Mouse (Mus musculus) spleen, adult 2 months (tissue): ENCODE results near the gene Ppp2r5e. TPM values are rescaled to one million over a fixed set of nuclear protein-coding genes. Genes with fewer than 3 reads are reported as not detected.
"Not testable (repeated sequence)": the region's sequence is repeated elsewhere in the genome, so short reads cannot be mapped to it uniquely, and the experiment has no call there.

Experiments
- DNase-seq, 2 experiments: peaks; one replicate each; pipeline versions ENCODE4 v3.0.0 to v3.0.0-alpha.2; 2012 to 2021; ENCODE audit warnings: low spot score in 2 of 2, low read depth in 1 of 2
- H3K27ac ChIP-seq: fragments of 200-500 bp; 2 replicates; pipeline ENCODE4 v1.5.1; 2012; ENCODE audit warnings: low read length, inconsistent platforms; ENCODE audit not compliant: insufficient read depth
- H3K27me3 ChIP-seq: fragments of 200-500 bp; 2 replicates; pipeline ENCODE4 v1.6.1; 2012; ENCODE audit warnings: mild to moderate bottlenecking, moderate library complexity, low read length, inconsistent platforms; ENCODE audit not compliant: control insufficient read depth, insufficient read depth
- H3K36me3 ChIP-seq: fragments of 200-500 bp; 2 replicates; pipeline ENCODE4 v1.6.1; 2012; ENCODE audit warnings: mild to moderate bottlenecking, low read length, inconsistent platforms; ENCODE audit not compliant: control insufficient read depth, insufficient read depth
- H3K4me1 ChIP-seq: fragments of 200-500 bp; 2 replicates; pipeline ENCODE4 v1.6.1; 2011; ENCODE audit warnings: inconsistent platforms; ENCODE audit not compliant: control insufficient read depth, insufficient read depth, insufficient read length
- H3K4me3 ChIP-seq: fragments of 200-500 bp; 2 replicates; pipeline ENCODE4 v1.5.1; 2011; ENCODE audit warnings: mild to moderate bottlenecking, inconsistent platforms; ENCODE audit not compliant: insufficient read depth, insufficient read length; ENCODE audit errors: extremely low read depth
- CTCF ChIP-seq: fragments of 200-500 bp; IDR thresholded peaks from 2 replicates; pipeline ENCODE4 v1.5.1; 2011; ENCODE audit warnings: mild to moderate bottlenecking, inconsistent platforms; ENCODE audit not compliant: insufficient read depth, insufficient read length, insufficient replicate concordance; ENCODE audit errors: extremely low read depth
- POLR2A ChIP-seq: fragments of 200-500 bp; IDR thresholded peaks from 2 replicates; pipeline ENCODE4 v1.6.1; 2011; ENCODE audit warnings: low read depth, low read length, inconsistent platforms
- whole genome bisulfite sequencing: fragments of 180-500 bp; shearing (Covaris S2); methylation state at CpG from one replicate; pipeline ENCODE4 v1.1.7; 2018; 5-methylcytosine and 5-hydroxymethylcytosine counted together
- polyA plus RNA-seq: library from polyadenylated mRNA; depleted of rRNA; stranded (reverse); fragments of >200 nt; gene quantifications from 2 replicates; pipeline ENCODE4 v1.2.3, GENCODE M21; 2012

Ppp2r5e gene
- polyA plus RNA-seq, 1 experiment = 10.5 TPM

DNA sequence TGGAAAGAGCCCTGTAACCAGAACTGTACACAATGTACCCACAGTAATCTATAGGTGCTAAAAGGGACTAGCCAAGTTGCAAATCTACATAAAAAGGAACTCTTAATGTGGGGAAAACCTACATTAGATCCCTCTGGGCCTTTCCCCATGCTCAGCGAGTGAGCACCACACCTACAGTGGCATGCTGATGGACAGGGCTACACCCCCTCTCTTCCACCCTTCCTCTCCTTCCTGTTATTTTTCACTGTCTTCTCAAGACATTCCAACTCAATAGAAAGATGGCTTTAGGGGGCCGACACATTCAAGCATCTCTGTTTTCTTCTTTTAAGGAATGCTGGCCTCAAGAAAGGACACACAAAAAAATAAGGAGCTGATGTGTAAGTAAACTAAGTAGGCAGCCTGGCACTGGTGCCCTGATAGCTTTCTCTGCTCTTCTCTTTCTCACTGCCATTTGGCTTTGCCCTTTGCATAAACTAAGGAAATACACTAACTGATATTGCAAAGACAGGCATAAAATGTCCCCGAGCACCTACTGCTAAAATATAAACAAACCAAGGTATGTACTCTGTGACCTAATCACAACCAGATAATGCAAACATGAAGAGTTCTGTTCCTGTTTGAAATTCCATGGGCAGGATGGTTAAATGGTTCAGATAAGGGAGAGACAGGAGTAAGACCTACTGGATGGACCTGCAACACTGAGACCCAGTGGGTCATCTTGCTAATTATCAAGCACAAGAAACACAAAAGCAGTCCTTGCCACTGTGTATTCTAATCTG, 103.3 kb downstream of the Ppp2r5e start:
- no peak overlapping the region for H3K4me3 ChIP-seq
- no peak overlapping the region for H3K27ac ChIP-seq
- no peak for DNase-seq
- TF ChIP-seq POLR2A (no peak), CTCF (no peak)
- WGBS = 92% methylated on average over 3 of the region's 3 CpGs
- no peaks in the 10 kb centered on the region for H3K4me1 ChIP-seq
- no peaks in the 10 kb centered on the region for H3K27me3 ChIP-seq
- H3K36me3 ChIP-seq = no peaks in the 10 kb centered on the region

DNA sequence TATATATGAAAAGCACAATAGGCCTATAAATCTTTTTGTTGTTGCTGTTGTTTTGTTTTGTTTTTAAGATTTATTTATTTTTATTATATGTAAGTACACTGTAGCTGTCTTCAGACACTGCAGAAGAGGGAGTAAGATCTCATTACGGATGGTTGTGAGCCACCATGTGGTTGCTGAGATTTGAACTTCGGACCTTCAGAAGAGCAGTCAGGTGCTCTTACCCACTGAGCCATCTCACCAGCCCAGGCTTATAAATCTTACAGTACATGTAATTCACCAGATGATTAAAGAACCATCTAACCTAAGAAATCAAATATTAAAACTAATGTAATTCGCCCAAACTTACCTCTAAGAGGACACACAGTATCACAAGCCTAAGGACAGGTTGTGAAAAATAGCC, 103.9 kb downstream of the Ppp2r5e start:
- H3K4me1 ChIP-seq, H3K27ac ChIP-seq, H3K4me3 ChIP-seq, H3K27me3 ChIP-seq, H3K36me3 ChIP-seq, DNase-seq: not testable (repeated sequence)
- 94% methylated on average over 3 of the region's 3 CpGs for WGBS

DNA sequence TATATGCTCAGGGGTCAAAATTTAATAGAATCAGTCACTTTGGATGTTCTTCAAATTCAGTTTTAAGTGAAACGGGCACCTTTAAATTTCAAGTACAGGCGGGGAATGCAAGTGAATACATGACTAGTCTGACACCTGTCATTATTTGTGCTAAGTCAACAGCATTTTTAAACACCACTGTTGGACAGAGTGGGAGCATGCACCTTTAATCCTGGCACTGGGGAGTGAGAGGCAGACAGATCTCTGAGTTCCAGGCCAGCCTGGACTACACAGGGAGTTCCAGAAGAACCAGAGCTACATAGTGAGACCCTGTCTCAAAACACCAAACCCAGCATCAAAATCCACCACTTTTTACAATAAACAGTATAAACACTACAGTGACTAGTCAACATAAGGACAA, 108.5 kb downstream of the Ppp2r5e start:
- no peak for DNase-seq

DNA sequence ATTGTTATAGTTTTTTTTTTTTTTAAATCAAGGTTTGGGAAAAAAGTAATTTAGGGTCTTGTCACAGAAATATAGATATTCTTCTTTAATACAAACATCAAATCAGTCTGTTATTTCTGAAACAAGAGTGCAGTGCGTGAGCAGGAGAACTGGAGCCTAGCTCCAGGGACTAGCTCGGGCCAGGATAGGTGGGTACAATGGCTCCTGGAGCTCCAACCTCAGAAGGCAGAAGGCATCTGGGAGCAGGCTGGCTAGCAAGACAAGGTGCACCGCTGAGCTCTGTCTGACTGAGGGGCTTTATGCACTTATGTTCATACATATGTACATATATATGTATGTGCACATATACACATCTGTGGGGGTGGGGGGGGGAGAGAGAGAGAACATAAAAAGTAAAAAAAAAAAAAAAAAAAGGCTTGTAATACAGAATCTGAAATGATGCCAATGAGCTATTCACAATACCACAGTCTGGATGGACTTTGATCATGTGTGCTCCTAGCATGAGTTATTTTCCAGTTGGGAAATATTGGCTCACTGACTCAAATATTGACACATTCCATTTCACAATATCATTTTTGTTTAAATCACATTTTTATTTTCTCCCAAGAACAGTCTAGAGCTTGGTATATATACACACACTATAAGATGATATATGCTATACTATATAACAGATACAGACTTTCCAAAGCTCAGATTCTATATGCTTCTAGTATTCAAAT, 109.3 kb downstream of the Ppp2r5e start:
- H3K36me3 ChIP-seq = no peaks in the 10 kb centered on the region
- no peak for DNase-seq
- H3K27ac ChIP-seq = no peak overlapping the region
- no peak for TF ChIP-seq POLR2A
- TF ChIP-seq CTCF = no peak
- 98% methylated on average over 3 of the region's 3 CpGs for WGBS
- no peaks in the 10 kb centered on the region for H3K27me3 ChIP-seq
- no peak overlapping the region for H3K4me3 ChIP-seq
- H3K4me1 ChIP-seq = no peaks in the 10 kb centered on the region

More for the DNA sequence above, 108.5 kb downstream of the Ppp2r5e start:
- Histone ChIP-seq H3K27ac (no peak overlapping the region), H3K27me3 (no peaks in the 10 kb centered on the region), H3K4me3 (no peak overlapping the region), H3K36me3 (no peaks in the 10 kb centered on the region), H3K4me1 (no peaks in the 10 kb centered on the region)
- WGBS = 97% methylated on average over 2 of the region's 2 CpGs
- TF ChIP-seq CTCF (no peak), POLR2A (no peak)

DNA sequence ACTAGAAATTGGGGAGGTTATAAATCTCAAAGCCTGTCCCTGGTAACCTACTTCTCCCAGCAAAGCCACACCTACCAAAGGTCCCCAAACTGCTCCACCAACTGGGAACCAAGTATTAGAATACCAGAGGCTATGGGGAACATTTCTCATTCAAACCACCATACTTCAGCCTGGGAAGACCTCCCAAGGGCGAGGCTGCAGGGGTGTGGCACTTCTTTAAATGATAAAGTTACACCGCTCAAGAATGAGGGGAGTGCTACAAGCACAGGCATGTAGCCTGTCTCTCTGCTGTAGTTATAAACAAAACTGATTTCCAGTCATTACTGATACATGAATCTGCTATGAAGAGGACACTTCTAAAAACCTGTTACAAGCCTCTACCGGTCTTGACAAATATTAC, 113.3 kb downstream of the Ppp2r5e start:
- no peaks in the 10 kb centered on the region for H3K27me3 ChIP-seq
- WGBS = 93% methylated on average over 3 of the region's 3 CpGs

DNA sequence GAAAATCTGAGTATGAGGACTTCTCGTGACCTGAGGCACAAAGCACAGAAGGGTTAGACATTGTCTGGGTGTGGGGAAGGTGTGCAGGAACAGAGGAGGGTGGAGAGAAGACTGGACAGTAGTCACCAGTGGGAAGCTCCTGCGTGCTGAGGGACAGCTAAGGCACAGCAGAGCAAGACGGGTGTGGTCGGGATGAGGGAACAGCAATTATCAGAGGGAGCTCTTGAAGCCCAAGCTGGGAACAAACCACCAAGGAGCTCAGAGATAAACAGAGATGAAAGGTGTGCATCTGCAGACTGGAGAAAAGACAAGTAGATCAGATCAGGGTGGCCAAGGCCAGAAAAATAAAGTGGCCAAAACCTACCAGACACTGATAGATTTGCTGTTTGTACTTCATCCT, 114.0 kb downstream of the Ppp2r5e start:
- 89% methylated on average over 4 of the region's 4 CpGs for whole genome bisulfite sequencing
- H3K27ac ChIP-seq = no peak overlapping the region

More for the DNA sequence above, 113.3 kb downstream of the Ppp2r5e start:
- TF ChIP-seq CTCF = no peak
- no peak for TF ChIP-seq POLR2A
- Histone ChIP-seq H3K4me3 (no peak overlapping the region), H3K4me1 (no peaks in the 10 kb centered on the region), H3K27ac (no peak overlapping the region), H3K36me3 (no peaks in the 10 kb centered on the region)
- DNase-seq = no peak

DNA sequence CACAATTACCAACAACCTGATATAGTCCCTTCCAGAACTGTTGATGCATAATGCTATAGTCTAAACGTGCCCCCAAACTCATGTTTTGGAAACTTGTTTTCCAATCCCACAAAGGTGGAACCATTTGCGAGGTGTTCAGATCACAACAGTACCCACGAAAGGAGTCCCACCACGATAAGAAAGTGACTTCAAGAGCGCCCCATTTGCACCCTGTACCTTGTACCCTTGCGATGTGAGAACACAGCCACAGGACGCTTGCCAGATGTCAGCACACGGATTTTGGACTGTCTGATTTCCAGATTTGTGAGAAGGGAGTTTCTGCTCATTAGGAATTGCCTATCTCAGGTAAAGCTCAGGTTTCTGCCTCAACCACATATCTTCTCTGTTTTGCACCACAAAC, 116.0 kb downstream of the Ppp2r5e start:
- no peaks in the 10 kb centered on the region for H3K4me1 ChIP-seq
- H3K27ac ChIP-seq = no peak overlapping the region
- H3K4me3 ChIP-seq = no peak overlapping the region
- no peak for DNase-seq
- WGBS = 90% methylated on average over 8 of the region's 8 CpGs
- no peaks in the 10 kb centered on the region for H3K36me3 ChIP-seq
- no peak for TF ChIP-seq POLR2A
- no peak for TF ChIP-seq CTCF
- no peaks in the 10 kb centered on the region for H3K27me3 ChIP-seq

More for the DNA sequence above, 114.0 kb downstream of the Ppp2r5e start:
- TF ChIP-seq CTCF = no peak
- TF ChIP-seq POLR2A = no peak
- Histone ChIP-seq H3K4me1 (no peaks in the 10 kb centered on the region), H3K36me3 (no peaks in the 10 kb centered on the region), H3K27me3 (no peaks in the 10 kb centered on the region), H3K4me3 (no peak overlapping the region)
- DNase-seq = no peak
